Mouse (Mus musculus) heart, adult 2 months (tissue): ENCODE measurements at regions not wholly inside any gene's neighbourhood (a gene's known extent, or its start where the extent isn't known, plus 50 kb on each side); places are given as distances from the start of the nearest gene placed in this dataset.

Experiments used
- CTCF ChIP-seq: fragments of 200-600 bp; IDR thresholded peaks from 2 replicates; pipeline ENCODE4 v1.8.1; 2022; ENCODE audit warnings: antibody characterized with exemption, mild to moderate bottlenecking, moderate library complexity
- EP300 ChIP-seq: fragments of 200-500 bp; IDR thresholded peaks from 2 replicates; pipeline ENCODE4 v1.6.1; 2011; ENCODE audit warnings: low read depth, low read length, control low read depth; ENCODE audit not compliant: insufficient read depth
- POLR2A ChIP-seq: fragments of 200-500 bp; IDR thresholded peaks from 2 replicates; pipeline ENCODE4 v1.6.1; 2011; ENCODE audit warnings: mild to moderate bottlenecking, low read depth, low read length, control low read depth; ENCODE audit not compliant: insufficient read depth

GRCm38 (mm10) chr5:47436455-47436854, 546.5 kb upstream of the Slit2 start:
- no peak for TF ChIP-seq CTCF
- TF ChIP-seq POLR2A: no peak
- no peak for TF ChIP-seq EP300
